Mouse (Mus musculus) urinary bladder, adult 2 months (tissue): Measurements from ENCODE around the gene Ubl4b. TPM values are rescaled to one million over a fixed set of nuclear protein-coding genes. Genes with fewer than 3 reads are reported as not detected.

ENCODE experiments used
- DNase-seq: peaks from one replicate; pipeline ENCODE4 v3.0.0; 2022; ENCODE audit warnings: low spot score
- polyA plus RNA-seq: library from polyadenylated mRNA; depleted of rRNA; stranded (reverse); fragments of >200 nt; gene quantifications from 2 replicates; pipeline ENCODE4 v1.2.3, GENCODE M21; 2012; rRNA removed

Gene Ubl4b
- polyA plus RNA-seq, 1 experiment = not detected

GRCm38 (mm10) chr3:107524547-107524946 is 30.3 kb downstream of the Ubl4b start:
- no peak for DNase-seq

DNA sequence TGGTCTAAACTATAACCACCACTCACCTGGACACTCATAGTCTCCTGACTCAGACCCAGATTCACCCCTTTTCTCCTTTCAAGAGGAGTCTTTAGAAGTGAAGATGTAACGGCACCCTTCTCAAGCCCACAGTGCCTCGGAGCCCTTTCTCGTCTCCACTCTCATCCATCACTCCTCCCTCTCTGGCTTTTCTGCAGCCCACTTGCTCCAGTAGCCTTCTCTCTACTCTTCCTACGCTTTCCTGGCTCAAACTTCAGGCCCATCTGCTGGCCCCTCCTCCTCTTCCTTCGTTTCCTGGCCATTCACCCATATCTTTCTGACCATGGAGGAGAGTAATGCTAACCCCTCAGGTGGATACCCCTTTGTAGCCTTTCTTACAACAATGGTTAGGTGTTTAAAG is 33.9 kb downstream of the Ubl4b start:
- DNase-seq = no peak

- peak; percentile 35 for DNase-seq
These were observed 37.2 kb downstream of the Ubl4b start, which contains the start of gene Slc6a17 for GRCm38 (mm10) chr3:107517631-107518108. Gene Slc6a17 (minus strand): TSS chr3:107518018.

- DNase-seq = no peak
These were observed 37.9 kb downstream of the Ubl4b start for GRCm38 (mm10) chr3:107516776-107517630.

- DNase-seq = no peak
These were observed 38.9 kb downstream of the Ubl4b start for GRCm38 (mm10) chr3:107515989-107516388.

- DNase-seq = no peak
These were observed 43.5 kb downstream of the Ubl4b start for GRCm38 (mm10) chr3:107511416-107511815.

GRCm38 (mm10) chr3:107508696-107509095 is 46.2 kb downstream of the Ubl4b start:
- no peak for DNase-seq

DNA sequence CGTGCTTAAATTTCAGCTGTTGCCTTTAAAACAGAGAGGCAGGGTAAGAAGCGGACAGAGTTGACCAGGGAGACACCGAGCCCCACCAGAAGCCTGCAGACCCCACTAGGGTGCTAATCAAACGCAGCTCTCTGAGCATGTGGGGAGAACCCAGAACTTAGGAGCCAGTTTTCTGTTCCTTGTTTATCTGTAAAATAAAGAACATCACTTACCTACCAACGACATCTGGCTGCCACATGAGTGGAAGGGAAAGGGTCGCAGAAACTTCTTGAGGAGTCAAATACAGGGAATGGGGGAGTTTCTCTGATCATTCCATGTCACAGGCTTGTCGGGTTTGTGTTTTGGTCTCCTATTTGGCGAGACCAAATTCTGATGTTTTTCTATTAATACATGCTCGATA is 46.9 kb downstream of the Ubl4b start:
- DNase-seq = no peak

- no peak for DNase-seq
These were observed 48.3 kb downstream of the Ubl4b start for GRCm38 (mm10) chr3:107506531-107506930.

GRCm38 (mm10) chr3:107505464-107506367 is 49.2 kb downstream of the Ubl4b start:
- DNase-seq = no peak

GRCm38 (mm10) chr3:107504542-107504941 is 50.3 kb downstream of the Ubl4b start:
- DNase-seq = no peak

- DNase-seq = no peak
These were observed 51.2 kb downstream of the Ubl4b start for GRCm38 (mm10) chr3:107503716-107504115.

Other genes starting within 250 kb of the Ubl4b start
- 3.9 and 5.0 TPM in 2 replicates for gene Rbm15, start 221.4 kb downstream of the Ubl4b start, polyA plus RNA-seq
- 9.1 and 10.5 TPM in 2 replicates for gene Kcnc4, start 95.5 kb downstream of the Ubl4b start, polyA plus RNA-seq
- 15.9 and 21.1 TPM in 2 replicates for gene Slc6a17, start 37.1 kb downstream of the Ubl4b start, polyA plus RNA-seq
- gene Alx3, start 40.0 kb upstream of the Ubl4b start, polyA plus RNA-seq = not detected in 2 replicates
- not detected in 2 replicates for gene Gm10961, start 76.2 kb upstream of the Ubl4b start, polyA plus RNA-seq
- 33.4 and 37.7 TPM in 2 replicates for gene Strip1, start 76.6 kb upstream of the Ubl4b start, polyA plus RNA-seq
- 101 and 110 TPM in 2 replicates for gene Ahcyl1, start 141.5 kb upstream of the Ubl4b start, polyA plus RNA-seq
- 33.2 and 34.9 TPM in 2 replicates for gene Csf1, start 205.4 kb upstream of the Ubl4b start, polyA plus RNA-seq